In the genomic region with DNA sequence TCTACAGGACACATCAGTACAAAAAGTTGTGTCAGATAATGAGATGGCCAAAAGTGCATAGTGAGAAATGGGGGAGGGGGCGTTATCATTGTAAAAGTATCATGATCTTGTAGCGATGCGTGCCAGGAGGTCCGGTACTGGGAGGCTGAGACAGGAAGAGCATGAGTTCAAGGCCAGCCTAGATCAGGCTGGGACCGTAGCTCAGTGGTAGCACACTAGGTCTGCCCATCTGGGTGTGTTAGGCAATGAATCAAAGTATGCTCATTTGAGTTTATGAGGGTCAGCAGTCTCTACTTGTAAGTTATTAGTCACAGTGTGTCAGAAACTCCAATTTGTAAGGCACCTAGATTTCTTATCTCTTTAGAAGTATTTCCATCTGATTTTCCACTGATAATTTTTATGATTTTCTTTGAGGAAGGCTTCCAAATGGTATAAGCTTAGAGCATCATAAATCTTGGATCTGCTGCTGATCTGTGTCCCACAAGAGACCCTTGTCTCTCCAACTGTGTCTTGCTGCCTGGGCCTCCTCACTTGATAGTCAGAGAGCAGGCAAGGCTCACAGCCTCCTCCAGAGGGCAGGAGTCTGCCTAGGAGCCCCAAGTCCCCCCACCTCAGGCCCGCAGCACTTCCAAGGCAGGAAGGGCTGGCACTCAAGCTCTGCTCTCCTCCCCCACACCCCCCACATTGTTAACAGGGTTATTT, we compare ENCODE assay signal across 8 mouse cellular contexts. TPM values are rescaled to one million over a fixed set of nuclear protein-coding genes. Genes with fewer than 3 reads are reported as not detected.
DNase-seq lines count a peak whose midpoint lies in the region; ATAC-seq and TF ChIP-seq lines count a peak whose summit lies in the region.

No protein-coding gene starts in this region.

- ATAC-seq in hindbrain, embryonic 16.5 days: peak; percentile 61; the same call in 1 of the 2 replicates
- no peak for ATAC-seq in hindbrain, embryonic 13.5 days (ENCODE audit: low FRiP score)

- no peaks in the 10 kb centered on the region for H3K27me3 ChIP-seq in hindbrain, embryonic 16.5 days (replicated peaks; ENCODE audit: control insufficient read depth, insufficient read depth, low read length)
- no peaks in the 10 kb centered on the region for H3K27me3 ChIP-seq in hindbrain, embryonic 13.5 days
- no peaks in the 10 kb centered on the region for H3K27me3 ChIP-seq in liver, adult 2 months (ENCODE audit: control insufficient read depth, insufficient read depth, low read length)

- H3K4me3 ChIP-seq in hindbrain, embryonic 16.5 days (ENCODE audit: low read length): no peak overlapping the region
- H3K4me3 ChIP-seq in hindbrain, embryonic 13.5 days: no peak overlapping the region
- no peak overlapping the region for H3K4me3 ChIP-seq in liver, adult 2 months (ENCODE audit: insufficient read depth, low read depth, low read length)

- peak; percentile 7 for DNase-seq in CD4-positive helper T cell, adult 2 months (ENCODE audit: low read depth, low spot score)
- DNase-seq in embryo, embryonic 11 days: peak; percentile 56
- no peak for DNase-seq in liver, adult 2 months (ENCODE audit: extremely low read depth, low read depth, low spot score)
- DNase-seq in thymus, postnatal 14 days: peak; percentile 72
- DNase-seq in adrenal gland, adult 8-10 months: no peak
- no peak for DNase-seq in spleen, adult 12 weeks (ENCODE audit: low spot score)

- no peak overlapping the region for H3K4me2 ChIP-seq in hindbrain, embryonic 16.5 days (ENCODE audit: low read length)
- H3K4me2 ChIP-seq in hindbrain, embryonic 13.5 days: no peak overlapping the region

- no peaks in the 10 kb centered on the region for H3K9me3 ChIP-seq in hindbrain, embryonic 16.5 days (ENCODE audit: control insufficient read depth, low read length)
- H3K9me3 ChIP-seq in hindbrain, embryonic 13.5 days: no peaks in the 10 kb centered on the region

- H3K9ac ChIP-seq in hindbrain, embryonic 16.5 days (ENCODE audit: low read depth, low read length): no peak overlapping the region
- H3K9ac ChIP-seq in hindbrain, embryonic 13.5 days: no peak overlapping the region
- no peak overlapping the region for H3K9ac ChIP-seq in liver, adult 2 months (ENCODE audit: low read depth, low read length)

- H3K4me1 ChIP-seq in hindbrain, embryonic 16.5 days (ENCODE audit: control insufficient read depth, insufficient read depth, low read depth, low read length): peaks cover 3% of the 10 kb centered on the region
- peaks cover 13% of the 10 kb centered on the region for H3K4me1 ChIP-seq in hindbrain, embryonic 13.5 days (replicated peaks)
- no peaks in the 10 kb centered on the region for H3K4me1 ChIP-seq in liver, adult 2 months (ENCODE audit: control insufficient read depth, insufficient read depth, low read length)

- TF ChIP-seq POLR2A in liver, adult 2 months (IDR thresholded peaks at IDR 0.05; ENCODE audit: extremely low read depth, insufficient read depth, low read length): no peak

- H3K79me2 ChIP-seq in liver, adult 2 months (ENCODE audit: control insufficient read depth, insufficient read depth, low read length): no peaks in the 10 kb centered on the region

- H3K27ac ChIP-seq in hindbrain, embryonic 16.5 days (ENCODE audit: low read depth, low read length): no peak overlapping the region
- no peak overlapping the region; the same call in 1 of the 2 replicates for H3K27ac ChIP-seq in hindbrain, embryonic 13.5 days
- no peak overlapping the region for H3K27ac ChIP-seq in liver, adult 2 months (replicated peaks; ENCODE audit: insufficient read depth, low read depth, low read length)

- TF ChIP-seq CTCF in liver, adult 2 months (IDR thresholded peaks at IDR 0.05; ENCODE audit: low read depth, low read length): 0 out of 2 replicates have a peak, but pooled peaks have one; percentile 16

- H3K36me3 ChIP-seq in hindbrain, embryonic 16.5 days (ENCODE audit: control insufficient read depth, insufficient read depth, low read length): no peaks in the 10 kb centered on the region
- no peaks in the 10 kb centered on the region for H3K36me3 ChIP-seq in hindbrain, embryonic 13.5 days
- H3K36me3 ChIP-seq in liver, adult 2 months (ENCODE audit: control insufficient read depth, insufficient read depth, low read length): no peaks in the 10 kb centered on the region

- WGBS in hindbrain, embryonic 16.5 days: 79% methylated on average over 6 of the region's 6 CpGs
- 82% methylated on average over 6 of the region's 6 CpGs for WGBS in hindbrain, embryonic 13.5 days
- 76% methylated on average over 6 of the region's 6 CpGs for WGBS in liver, adult 2 months

RNA-seq across cellular contexts. Expression of gene Tspan3, which starts 14.3 kb away (rescaled TPM):
- 641 and 689 TPM in 2 replicates for polyA plus RNA-seq in hindbrain, embryonic 16.5 days (2015; fragmentation: Nextera tagmentation; extraction: Ambion mirVana)
- 575 and 579 TPM in 2 replicates for polyA plus RNA-seq in hindbrain, embryonic 13.5 days (2015; fragmentation: Nextera tagmentation; extraction: Ambion mirVana)
- 4.7 and 6.1 TPM in 2 replicates for total RNA-seq in liver, adult 2 months (2014; rRNA removed)
- 6.3 and 7.3 TPM in 2 replicates for polyA plus RNA-seq in liver, adult 2 months (2012; rRNA removed)
- 100 to 1,000 TPM; 114 to 151 (median 125) TPM for total RNA-seq in adrenal gland, adult 8-10 months (2022)

Comparison
In these comparisons a context has a peak if more than half of its experiments do, and no peak if none do; other contexts are left out.
1. DNase-seq: peak in CD4-positive helper T cell, adult 2 months (single experiment), embryo, embryonic 11 days (single experiment) and thymus, postnatal 14 days (single experiment); none in liver, adult 2 months (single experiment), adrenal gland, adult 8-10 months (single experiment) and spleen, adult 12 weeks (single experiment).
2. RNA of gene Tspan3, which starts 14.3 kb away (polyA plus RNA-seq): 641 to 689 TPM in hindbrain, embryonic 16.5 days and 575 to 579 TPM in hindbrain, embryonic 13.5 days; 6.3 to 7.3 TPM in liver, adult 2 months; every median in the first group is over 10 times any median in the second.